Mouse (Mus musculus): ENCODE measurements around the gene Tfap4. TPM values are rescaled to one million over a fixed set of nuclear protein-coding genes. Genes with fewer than 3 reads are reported as not detected.
A peak's percentile ranks its signal among the peaks of the same experiment; 100 is the strongest.

Gene Tfap4
- polyA plus RNA-seq, 2 experiments: 4.6 to 6.9 TPM

DNA sequence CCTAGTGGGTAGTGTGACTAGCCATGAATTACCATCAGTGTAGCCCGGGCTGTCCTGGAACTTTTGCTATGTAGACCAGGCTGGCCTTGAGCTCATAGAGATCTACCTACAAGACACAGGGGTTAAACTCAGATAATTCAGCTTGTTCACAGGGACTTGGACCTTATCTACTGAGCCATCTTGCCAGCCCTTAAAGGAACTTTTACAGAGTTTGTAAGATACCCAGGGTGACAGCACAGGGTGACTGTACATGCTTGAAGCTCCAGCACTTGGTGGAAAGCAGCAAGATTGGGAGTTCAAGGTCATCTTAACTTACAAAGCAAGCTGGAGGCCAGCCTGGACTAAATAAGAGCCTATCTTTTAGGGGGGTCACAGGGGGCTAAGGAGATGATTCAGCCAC lies 4.1 kb downstream of the Tfap4 start:
- DNase-seq (ENCODE audit: low read depth in 3 of 3, low spot score in 3 of 3): peak; percentile 41 to 55 (median 41)
- peak overlapping the region; percentile 54 for H3K27ac ChIP-seq
- H3K27me3 ChIP-seq (ENCODE audit: control insufficient read depth, insufficient read depth, low read length): no peaks in the 10 kb centered on the region
- no peak for ATAC-seq (ENCODE audit: insufficient read depth)
- H3K9me3 ChIP-seq (ENCODE audit: control insufficient read depth, low read length): no peaks in the 10 kb centered on the region
- H3K9ac ChIP-seq (replicated peaks): peak overlapping the region; percentile 10; the same call in 1 of the 2 replicates
- no peak overlapping the region for H3K4me3 ChIP-seq (ENCODE audit: insufficient read depth in 1 of 2, low read depth in 2 of 2, low read length in 2 of 2)
- peaks cover 51 to 58% of the 10 kb centered on the region in 2 experiments for H3K4me1 ChIP-seq (replicated peaks; ENCODE audit: control insufficient read depth in 2 of 2, insufficient read depth in 2 of 2, low read length in 1 of 2)
- TF ChIP-seq CTCF (IDR thresholded peaks at IDR 0.05; ENCODE audit: low read depth) (no peak), EP300 (IDR thresholded peaks at IDR 0.05; ENCODE audit: low read depth) (peak; percentile 20; the same call in 1 of the 2 replicates)
- peak overlapping the region; percentile 21 for H3K4me2 ChIP-seq (ENCODE audit: low read depth)
- WGBS (ENCODE audit: insufficient replicate concordance): 63% methylated on average over 1 of the region's 1 CpGs
- H3K36me3 ChIP-seq (replicated peaks; ENCODE audit: control insufficient read depth, insufficient read depth, low read depth): no peaks in the 10 kb centered on the region

DNA sequence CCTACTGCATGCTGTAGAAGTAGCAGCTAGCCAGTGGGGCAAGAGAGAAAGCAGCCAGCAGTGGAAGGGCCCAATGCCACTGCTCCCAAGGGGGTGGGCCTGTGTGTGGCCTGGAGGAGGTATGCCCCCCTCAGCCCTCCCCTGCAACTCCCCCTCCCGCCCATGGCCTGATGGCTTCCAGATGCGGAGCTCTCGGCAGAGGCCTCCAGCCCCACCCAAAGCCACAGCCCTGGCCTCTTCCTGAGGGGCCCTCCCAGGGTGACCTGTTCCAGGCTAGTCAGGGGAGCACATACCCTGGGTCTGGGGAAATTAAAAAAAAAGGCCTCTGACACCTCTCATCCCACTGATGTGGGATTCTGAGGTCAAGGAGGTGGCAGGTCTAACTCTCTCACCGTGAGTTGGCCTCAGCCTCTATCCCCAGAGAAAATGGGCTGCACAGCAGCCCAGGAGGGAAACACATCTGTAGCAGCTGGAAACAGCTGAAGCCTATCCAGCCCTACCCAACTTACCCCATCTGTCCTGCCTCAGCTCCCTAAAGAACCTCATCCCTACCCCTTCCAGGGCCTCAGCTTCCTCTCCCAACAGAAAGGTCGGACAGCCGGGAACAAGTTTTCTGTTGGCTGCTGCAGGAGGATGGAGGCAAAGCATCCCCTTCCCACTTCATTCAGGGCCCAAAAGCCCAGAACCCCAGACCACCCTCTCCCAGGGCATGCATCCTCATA lies 6.7 kb downstream of the Tfap4 start:
- no peak for TF ChIP-seq EP300 (IDR thresholded peaks at IDR 0.05; ENCODE audit: low read depth)
- 0 out of 2 replicates have a peak, but pooled peaks have one; percentile 12 for TF ChIP-seq CTCF (IDR thresholded peaks at IDR 0.05; ENCODE audit: low read depth)
- Histone ChIP-seq H3K27ac (peak overlapping the region; percentile 70), H3K4me1 (replicated peaks; ENCODE audit: control insufficient read depth in 2 of 2, insufficient read depth in 2 of 2, low read length in 1 of 2) (peaks cover 51 to 58% of the 10 kb centered on the region in 2 experiments), H3K9ac (replicated peaks) (peak overlapping the region; percentile 28), H3K27me3 (ENCODE audit: control insufficient read depth, insufficient read depth, low read length) (no peaks in the 10 kb centered on the region), H3K36me3 (replicated peaks; ENCODE audit: control insufficient read depth, insufficient read depth, low read depth) (peaks cover 7% of the 10 kb centered on the region), H3K4me2 (ENCODE audit: low read depth) (peak overlapping the region; percentile 62), H3K9me3 (ENCODE audit: control insufficient read depth, low read length) (no peaks in the 10 kb centered on the region), H3K4me3 (ENCODE audit: insufficient read depth in 1 of 2, low read depth in 2 of 2, low read length in 2 of 2) (peak overlapping the region; percentile 28 to 43; a peak in 3 of 4 replicates)
- peak; percentile 87 for ATAC-seq (ENCODE audit: insufficient read depth)
- peak; percentile 54 to 57 (median 55) for DNase-seq (ENCODE audit: low read depth in 3 of 3, low spot score in 3 of 3)
- 9% methylated on average over 6 of the region's 6 CpGs for WGBS (ENCODE audit: insufficient replicate concordance)

DNA sequence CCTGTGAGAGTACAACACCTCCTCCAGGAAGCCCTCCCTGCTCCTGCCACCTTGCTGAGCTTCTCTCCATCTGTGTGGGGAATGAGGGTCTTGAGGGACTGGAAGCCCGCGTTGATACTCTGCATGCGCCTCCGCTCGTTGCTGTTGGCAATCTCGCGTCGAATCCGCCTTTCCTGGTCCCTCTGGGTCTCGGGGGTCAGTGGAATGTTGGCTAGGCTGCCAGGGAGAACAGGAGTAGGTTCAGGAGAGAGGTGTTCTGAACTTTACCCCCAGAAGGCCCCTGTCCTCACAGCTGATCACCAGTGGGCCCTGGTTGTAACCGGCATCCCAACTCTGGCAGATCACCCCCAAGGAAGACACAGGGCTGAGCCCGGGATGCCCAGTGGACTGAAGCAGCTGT lies 7.8 kb downstream of the Tfap4 start:
- no peak overlapping the region for H3K9ac ChIP-seq (replicated peaks)
- TF ChIP-seq EP300 (IDR thresholded peaks at IDR 0.05; ENCODE audit: low read depth): no peak
- no peak for TF ChIP-seq CTCF (IDR thresholded peaks at IDR 0.05; ENCODE audit: low read depth)
- no peaks in the 10 kb centered on the region for H3K9me3 ChIP-seq (ENCODE audit: control insufficient read depth, low read length)
- 88% methylated on average over 12 of the region's 12 CpGs for WGBS (ENCODE audit: insufficient replicate concordance)
- DNase-seq (ENCODE audit: low read depth in 3 of 3, low spot score in 3 of 3) (no peak), ATAC-seq (ENCODE audit: insufficient read depth) (no peak)
- no peaks in the 10 kb centered on the region for H3K27me3 ChIP-seq (ENCODE audit: control insufficient read depth, insufficient read depth, low read length)
- peaks cover 45 to 51% of the 10 kb centered on the region in 2 experiments for H3K4me1 ChIP-seq (replicated peaks; ENCODE audit: control insufficient read depth in 2 of 2, insufficient read depth in 2 of 2, low read length in 1 of 2)
- peak overlapping the region; percentile 62 for H3K4me2 ChIP-seq (ENCODE audit: low read depth)
- H3K27ac ChIP-seq: no peak overlapping the region; the same call in 1 of the 2 replicates
- H3K4me3 ChIP-seq (ENCODE audit: insufficient read depth in 1 of 2, low read depth in 2 of 2, low read length in 2 of 2): no peak overlapping the region
- H3K36me3 ChIP-seq (replicated peaks; ENCODE audit: control insufficient read depth, insufficient read depth, low read depth): peaks cover 15% of the 10 kb centered on the region

DNA sequence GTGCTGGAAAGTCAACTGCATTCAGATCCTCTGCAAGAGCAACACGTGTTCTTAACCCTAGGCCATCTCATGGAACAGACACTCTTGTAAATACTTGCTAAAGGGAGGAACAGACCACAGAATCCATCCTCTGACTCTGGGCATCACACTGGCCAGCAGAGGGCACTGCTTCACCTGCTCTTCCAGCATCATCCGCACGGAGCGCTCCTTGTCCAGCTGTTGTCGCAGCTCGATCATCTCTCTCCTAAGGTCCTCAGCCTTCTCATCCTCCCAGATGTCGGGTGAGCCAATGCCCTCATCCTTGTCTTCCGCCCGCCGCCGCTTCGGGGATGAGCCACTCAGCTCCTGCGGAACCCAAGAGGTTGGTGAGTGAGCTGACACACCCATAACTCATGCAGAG lies 8.6 kb downstream of the Tfap4 start:
- TF ChIP-seq CTCF (IDR thresholded peaks at IDR 0.05; ENCODE audit: low read depth) (peak; percentile 100), EP300 (IDR thresholded peaks at IDR 0.05; ENCODE audit: low read depth) (no peak)
- peaks cover 41 to 45% of the 10 kb centered on the region in 2 experiments for H3K4me1 ChIP-seq (replicated peaks; ENCODE audit: control insufficient read depth in 2 of 2, insufficient read depth in 2 of 2, low read length in 1 of 2)
- H3K4me3 ChIP-seq (ENCODE audit: insufficient read depth in 1 of 2, low read depth in 2 of 2, low read length in 2 of 2): no peak overlapping the region
- H3K9ac ChIP-seq (replicated peaks): no peak overlapping the region
- no peak overlapping the region for H3K4me2 ChIP-seq (ENCODE audit: low read depth)
- ATAC-seq (ENCODE audit: insufficient read depth) (peak; percentile 25; the same call in 1 of the 2 replicates), DNase-seq (ENCODE audit: low read depth in 3 of 3, low spot score in 3 of 3) (peak in 2 of 3 experiments; percentile 51 to 57)
- 39% methylated on average over 13 of the region's 13 CpGs for WGBS (ENCODE audit: insufficient replicate concordance)
- peaks cover 17% of the 10 kb centered on the region for H3K36me3 ChIP-seq (replicated peaks; ENCODE audit: control insufficient read depth, insufficient read depth, low read depth)
- no peaks in the 10 kb centered on the region for H3K9me3 ChIP-seq (ENCODE audit: control insufficient read depth, low read length)
- no peaks in the 10 kb centered on the region for H3K27me3 ChIP-seq (ENCODE audit: control insufficient read depth, insufficient read depth, low read length)
- no peak overlapping the region for H3K27ac ChIP-seq

DNA sequence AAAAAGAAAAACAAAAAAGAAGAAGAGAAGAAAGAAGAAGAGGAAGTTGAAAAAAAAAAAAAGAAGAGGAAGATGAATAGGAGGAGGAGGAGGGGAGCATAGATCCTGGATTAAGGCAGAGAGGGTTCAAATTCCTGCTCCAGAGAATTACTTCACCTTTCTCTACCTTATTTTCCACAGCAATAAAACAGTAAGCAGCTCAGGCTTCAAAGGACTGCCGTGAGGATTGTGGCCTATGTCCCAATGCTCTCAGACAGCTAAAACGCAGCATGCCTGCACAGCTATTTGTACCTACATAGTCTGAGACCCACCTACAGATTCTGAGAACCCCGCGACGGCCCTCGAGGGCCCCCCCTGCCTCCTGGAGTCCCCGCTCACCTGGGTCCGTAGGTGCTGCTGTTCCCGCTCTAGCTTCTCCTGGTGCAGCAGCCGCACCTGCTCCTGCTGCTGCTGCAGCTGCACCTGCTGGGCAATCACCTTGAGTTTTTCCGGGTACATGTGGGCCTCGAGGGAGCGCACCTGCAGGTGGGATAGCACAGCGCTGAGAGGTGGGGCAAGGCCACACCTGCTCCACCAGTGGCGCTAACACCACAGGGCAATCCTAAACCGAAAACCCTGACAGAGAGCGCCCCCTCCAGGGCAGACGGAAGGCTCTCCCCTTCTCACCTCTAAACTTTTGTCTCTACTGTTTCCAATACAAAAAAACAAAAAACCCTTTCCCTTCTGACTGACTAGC lies 10.5 kb downstream of the Tfap4 start:
- TF ChIP-seq CTCF (IDR thresholded peaks at IDR 0.05; ENCODE audit: low read depth): peak; percentile 40
- TF ChIP-seq EP300 (IDR thresholded peaks at IDR 0.05; ENCODE audit: low read depth): no peak
- Histone ChIP-seq H3K4me1 (replicated peaks; ENCODE audit: control insufficient read depth in 2 of 2, insufficient read depth in 2 of 2, low read length in 1 of 2) (peaks cover 23 to 26% of the 10 kb centered on the region in 2 experiments), H3K36me3 (replicated peaks; ENCODE audit: control insufficient read depth, insufficient read depth, low read depth) (peaks cover 20% of the 10 kb centered on the region), H3K4me3 (ENCODE audit: insufficient read depth in 1 of 2, low read depth in 2 of 2, low read length in 2 of 2) (no peak overlapping the region), H3K4me2 (ENCODE audit: low read depth) (no peak overlapping the region), H3K9ac (replicated peaks) (no peak overlapping the region), H3K27ac (no peak overlapping the region), H3K9me3 (ENCODE audit: control insufficient read depth, low read length) (no peaks in the 10 kb centered on the region), H3K27me3 (ENCODE audit: control insufficient read depth, insufficient read depth, low read length) (no peaks in the 10 kb centered on the region)
- no peak for DNase-seq (ENCODE audit: low read depth in 3 of 3, low spot score in 3 of 3)
- ATAC-seq (ENCODE audit: insufficient read depth): no peak
- 85% methylated on average over 18 of the region's 18 CpGs for WGBS (ENCODE audit: insufficient replicate concordance)

Measured in liver, embryonic 14.5 days (tissue).